Mouse (Mus musculus): ENCODE data around the gene Cpvl.

Cpvl gene

DNA sequence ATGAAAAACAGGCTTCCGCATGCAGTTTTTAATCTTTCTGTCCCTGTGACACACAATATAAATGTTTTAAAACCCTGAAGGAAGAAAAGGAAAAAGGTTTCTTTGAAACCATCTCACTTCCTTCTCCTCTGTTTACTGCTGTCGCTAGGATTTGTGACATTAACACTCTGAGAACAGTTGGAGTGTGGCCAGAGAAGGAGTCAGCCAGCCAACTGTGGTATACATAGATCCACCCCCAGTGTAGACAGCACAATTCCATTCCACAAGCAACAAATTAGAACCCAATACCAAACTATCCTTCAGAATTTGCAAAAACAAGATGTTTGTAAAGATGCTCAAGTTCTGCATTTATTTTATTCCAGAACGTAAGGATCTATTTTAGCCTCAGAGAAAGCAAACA, 6.7 kb downstream of the Cpvl start:
- DNase-seq (ENCODE audit: low read depth), result no peak

DNA sequence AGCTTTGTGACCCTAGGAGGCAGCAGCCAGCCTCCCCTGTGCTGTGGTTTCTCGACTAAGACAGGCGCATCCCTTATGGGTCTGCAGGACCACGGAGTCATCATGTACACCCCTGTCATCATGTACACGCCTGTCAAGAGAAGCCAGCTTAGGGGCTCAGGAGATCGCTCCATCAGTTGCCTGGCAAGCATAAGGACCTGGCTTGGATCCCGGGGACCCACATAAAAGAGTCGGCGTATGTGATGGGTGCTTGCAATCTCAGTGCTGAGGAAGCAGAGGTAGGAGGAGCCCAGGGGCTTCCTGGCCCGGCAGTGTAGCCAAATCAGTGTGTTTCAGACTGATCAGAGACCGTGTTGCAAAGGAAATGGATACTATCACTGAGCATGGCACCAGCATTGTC, 9.4 kb downstream of the Cpvl start:
- no peak for DNase-seq (ENCODE audit: low read depth)

DNA sequence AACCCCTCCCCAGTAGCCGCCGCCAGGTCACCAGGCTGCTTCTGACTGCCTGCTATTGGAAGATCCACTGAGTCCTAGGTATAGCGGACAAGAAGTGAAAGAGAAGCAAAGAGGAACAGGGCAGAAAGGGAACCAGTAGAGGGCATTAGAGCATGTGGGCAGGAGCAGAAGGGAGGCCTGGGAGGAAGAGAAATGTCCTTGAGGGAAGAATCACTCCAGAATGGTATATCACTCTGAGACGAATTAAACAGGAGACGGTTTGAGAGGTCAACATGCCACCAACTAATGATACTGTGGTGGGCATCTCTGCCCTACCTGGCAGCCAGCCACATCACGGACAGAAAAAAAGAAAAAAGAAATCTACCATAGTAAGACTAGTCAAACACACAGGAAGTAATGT, 9.9 kb downstream of the Cpvl start:
- no peak for DNase-seq (ENCODE audit: low read depth)

DNA sequence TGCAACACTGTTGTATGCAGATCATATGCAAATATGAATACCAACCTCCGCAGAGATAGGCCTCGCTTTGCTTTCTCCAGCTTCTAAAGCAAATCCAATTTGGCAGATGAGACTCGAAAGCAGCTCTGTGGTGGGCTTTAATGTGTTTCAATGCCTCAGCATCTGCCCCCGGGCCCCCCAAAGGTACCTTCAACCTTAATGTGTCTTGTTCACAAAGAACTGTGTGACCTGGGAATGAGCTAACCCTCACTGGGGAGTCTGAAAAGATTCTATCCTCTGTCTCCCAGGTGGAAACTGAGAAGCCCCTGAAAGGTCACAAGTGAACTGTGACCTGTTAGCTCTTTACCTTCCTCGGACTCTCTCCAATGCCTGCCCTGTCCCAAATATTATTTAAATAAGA, 11.9 kb downstream of the Cpvl start:
- DNase-seq (ENCODE audit: low read depth), result no peak

DNA sequence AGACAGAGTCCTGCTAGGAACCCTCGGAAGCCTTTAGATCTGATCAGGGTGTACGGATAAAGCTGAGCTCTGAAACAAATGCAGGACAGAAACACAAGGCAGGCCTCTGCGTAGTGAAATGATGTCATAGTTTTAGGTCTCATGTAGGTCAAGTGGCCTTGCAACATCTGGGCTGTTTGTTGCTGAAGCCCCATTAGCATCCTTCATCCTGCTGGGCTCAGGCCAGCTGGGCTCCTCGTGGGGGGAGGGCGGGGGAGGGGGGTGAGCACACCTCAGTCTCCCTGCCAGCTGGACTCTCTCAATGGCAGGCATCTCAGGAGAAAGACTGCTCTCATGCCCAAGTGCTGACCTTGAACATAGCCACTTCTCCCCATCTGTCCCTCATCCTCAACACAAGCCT, 12.6 kb downstream of the Cpvl start:
- DNase-seq (ENCODE audit: low read depth), result no peak

DNA sequence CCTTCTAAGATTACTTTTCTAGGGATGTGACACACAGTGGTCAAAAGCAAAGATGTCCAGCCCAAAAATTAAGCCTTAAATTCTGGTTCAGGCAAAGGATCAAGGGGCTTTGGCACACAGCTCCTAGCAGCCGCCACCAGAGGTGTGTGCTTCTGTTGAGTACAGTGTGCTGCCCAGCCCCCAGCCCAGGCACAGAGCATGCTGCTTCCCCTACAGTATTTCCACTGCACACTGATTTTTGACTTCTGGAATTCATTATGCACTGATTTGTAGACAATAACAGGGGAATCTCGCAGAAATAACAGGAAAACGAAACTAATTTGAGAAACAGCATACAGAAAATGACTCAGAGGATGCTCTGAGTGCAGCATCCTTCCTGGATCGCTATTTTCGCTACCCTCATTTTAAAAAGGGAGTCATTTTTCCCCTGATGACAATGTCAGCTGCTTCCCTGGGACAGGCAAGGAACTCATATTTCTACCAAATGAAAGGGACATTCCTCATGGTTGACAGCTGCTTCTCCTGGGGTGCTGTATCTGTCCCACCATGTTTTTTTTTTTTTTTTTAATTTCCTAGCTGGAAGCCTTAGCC, 14.5 kb downstream of the Cpvl start:
- no peak for DNase-seq (ENCODE audit: low read depth)

DNA sequence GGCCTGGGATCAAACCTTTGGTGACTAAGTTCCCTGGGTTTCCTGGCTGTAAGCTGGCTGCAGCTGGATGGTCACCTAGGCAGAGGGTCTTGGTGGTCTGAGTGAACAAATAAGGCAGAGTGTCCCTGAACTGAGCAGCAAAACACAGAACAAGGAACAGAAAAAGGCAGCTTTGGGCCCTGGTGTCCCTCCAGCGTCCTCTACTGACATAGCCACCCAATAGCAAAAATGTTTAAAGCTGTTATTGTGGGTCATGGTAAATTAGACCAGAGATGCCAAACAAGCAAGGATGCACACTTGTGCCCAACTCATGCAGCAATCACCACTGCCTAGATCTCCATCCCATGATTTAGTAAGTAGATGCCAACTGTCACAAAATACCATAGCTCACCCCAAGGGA, 16.5 kb downstream of the Cpvl start:
- DNase-seq (ENCODE audit: low read depth), result no peak

DNA sequence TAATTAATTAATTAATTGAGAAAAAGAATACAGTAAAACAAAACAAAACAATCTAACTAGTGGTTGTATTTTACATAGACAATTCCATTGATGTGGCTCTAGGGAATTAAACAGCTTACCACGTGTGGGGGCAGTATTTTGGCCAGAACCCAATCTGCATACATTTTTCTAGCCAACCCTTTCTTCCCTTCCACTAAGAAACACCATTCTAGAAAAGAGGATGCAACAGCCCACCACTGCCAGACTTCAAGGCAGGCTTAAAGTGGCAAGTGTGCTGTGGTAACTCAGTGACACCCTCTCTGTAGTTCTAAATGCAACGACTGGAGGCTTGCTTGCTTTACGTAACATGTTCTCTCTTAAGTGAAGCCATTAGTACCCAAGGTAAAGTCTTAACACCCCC, 18.6 kb downstream of the Cpvl start:
- no peak for DNase-seq (ENCODE audit: low read depth)

DNA sequence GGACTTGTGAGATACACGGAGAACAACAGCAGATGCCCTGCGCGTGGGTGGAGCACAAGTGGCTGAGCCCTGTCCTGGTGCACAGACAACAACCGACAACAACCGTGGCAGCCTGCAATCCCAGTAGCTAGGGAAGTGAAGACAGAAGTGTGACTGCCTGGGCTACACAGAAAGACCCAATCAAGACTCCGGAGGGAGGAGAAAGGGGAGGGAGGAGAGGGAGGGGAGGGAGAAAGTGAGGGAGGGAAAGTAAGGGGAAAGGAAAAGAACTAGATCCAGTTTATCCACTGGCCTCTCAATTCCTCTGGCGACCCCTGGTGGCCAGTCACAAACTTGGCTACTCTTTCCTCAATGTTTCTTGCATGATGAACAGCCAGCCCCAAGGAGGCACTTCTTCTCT, 20.1 kb downstream of the Cpvl start:
- DNase-seq (ENCODE audit: low read depth), result peak; percentile 61

DNA sequence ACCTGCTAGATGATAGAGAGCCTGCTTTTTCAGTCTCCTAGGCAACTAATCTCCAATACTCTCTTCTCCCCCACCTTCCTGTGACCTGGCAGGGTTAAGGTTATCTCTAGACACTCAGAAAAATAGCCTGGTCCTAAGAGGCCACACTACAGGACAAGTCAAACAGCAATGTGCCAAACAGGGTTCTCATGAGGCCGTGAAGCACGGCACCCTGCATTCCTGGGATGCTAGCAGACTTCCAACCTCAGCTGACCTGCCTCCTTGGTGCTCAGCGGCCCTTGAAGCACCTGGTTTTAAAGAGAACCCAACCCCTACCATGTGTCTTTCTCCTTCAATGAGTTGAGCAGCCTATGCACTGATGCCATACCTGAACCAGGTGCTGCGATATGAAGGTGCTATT, 22.0 kb downstream of the Cpvl start:
- DNase-seq (ENCODE audit: low read depth), result no peak

DNA sequence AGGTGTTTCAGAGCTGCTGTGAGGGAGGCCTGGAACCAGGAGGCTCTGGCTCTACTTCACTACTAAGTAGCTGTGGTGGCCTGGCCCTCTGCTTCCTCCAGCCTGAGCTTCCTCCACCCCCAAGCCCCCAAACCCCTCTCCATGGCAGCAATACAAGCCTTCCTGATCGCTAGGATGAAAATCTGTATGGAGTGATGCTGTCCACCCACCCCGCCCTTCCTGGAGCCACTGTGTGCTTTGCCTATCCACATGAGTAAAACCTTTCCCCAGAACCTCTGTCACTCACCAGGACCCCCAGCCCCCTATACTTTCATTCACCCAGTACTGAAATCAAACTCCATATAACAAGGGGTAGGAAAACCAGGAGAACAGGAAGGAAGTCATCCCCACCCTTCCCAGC, 22.6 kb downstream of the Cpvl start:
- no peak for DNase-seq (ENCODE audit: low read depth)

DNA sequence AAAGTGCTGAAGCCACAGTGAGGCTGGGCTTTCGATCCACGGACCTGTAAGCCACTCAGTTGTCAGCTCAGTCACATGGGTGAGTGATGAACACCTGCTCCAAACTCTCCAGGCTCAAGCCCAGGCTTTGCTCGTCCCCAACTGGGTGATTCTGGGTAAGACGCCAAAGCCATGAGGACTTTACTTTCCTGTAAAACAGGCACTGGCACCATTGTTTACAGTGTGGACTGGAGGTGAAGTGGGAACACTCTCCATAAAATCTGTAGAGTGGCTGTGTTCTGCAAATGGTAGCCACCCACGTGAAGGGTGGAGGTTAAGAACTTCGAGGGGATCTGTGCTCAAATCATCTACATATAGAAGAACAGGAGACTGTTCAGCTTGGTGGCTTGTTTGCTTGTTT, 23.2 kb downstream of the Cpvl start:
- no peak for DNase-seq (ENCODE audit: low read depth)

DNA sequence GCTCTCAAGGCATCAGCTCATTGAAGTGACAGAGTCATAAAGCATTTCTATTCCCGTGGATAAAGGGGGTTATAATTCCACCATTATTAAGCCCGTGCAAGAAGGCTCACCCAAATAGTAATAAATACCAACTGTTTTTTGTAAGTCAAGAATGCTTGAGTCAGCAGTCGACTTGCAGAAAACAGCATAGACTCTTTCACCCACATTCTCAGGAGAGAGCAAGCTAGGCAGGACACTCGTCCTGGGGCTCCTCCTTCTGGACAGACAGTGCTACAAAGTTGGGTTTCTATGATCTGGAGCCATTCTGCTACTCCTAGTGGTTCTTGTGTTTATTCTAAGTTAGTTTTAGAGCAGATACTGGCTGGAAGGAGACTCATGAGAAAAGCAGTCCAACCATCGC, 24.4 kb downstream of the Cpvl start:
- DNase-seq (ENCODE audit: low read depth), result no peak

DNA sequence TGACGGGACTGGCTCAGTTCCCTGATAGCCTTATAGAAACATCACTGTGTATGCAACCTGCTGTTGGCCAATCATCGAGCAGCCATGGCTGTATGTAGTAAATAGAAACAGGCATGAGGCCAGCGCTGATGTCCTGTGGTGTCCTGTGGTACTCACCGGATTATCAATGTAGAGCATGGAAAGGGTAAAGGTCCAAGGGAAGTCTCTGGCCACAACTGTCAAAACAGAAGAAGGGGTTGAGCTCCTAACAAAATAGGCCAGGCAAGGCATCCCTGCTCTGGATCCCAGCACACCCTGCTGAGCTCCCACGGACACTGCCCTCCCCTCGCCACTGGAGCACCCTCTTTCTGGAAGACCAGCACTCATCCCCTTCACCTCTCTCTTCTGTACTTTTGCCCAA, 25.1 kb downstream of the Cpvl start:
- no peak for DNase-seq (ENCODE audit: low read depth)

DNA sequence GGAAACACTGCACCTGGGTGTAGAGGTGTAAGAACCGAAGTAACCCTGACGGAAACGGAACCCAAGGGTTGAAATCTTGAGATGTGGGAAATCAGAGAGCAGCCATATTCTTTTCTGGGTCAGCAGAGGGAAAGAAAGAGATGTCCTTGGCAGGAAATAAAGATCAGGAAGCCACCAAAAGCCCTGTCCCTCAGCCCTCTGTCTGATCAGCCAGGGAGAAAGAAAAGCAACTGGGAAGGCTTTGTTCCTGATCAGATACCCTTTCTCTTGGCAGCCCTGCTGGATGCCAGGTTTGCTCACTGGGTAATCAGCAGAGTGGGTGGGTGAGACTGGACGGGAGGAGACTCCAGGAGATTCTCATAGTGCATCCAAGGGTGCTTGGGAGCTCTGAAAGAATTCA, 27.1 kb downstream of the Cpvl start:
- DNase-seq (ENCODE audit: low read depth), result no peak

DNA sequence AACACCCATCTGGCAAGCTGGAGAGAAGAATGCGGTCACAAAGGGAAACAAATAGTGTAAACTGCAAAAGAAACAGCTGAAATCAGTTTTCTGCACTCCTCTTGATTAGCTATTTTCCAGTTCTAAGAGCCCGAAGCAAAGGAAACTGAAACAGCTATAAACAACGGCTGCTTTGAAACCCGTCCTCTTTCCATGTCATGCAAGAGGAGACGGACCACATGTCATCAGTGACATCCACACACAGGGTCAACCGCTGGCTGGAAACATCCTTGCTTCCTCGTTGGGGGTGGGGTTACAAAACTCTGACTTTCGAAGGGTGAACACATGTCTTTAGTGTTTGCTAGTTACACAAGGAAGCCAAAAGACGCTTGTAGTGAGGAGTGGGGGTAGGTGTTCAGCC, 27.6 kb downstream of the Cpvl start:
- DNase-seq (ENCODE audit: low read depth), result no peak

DNA sequence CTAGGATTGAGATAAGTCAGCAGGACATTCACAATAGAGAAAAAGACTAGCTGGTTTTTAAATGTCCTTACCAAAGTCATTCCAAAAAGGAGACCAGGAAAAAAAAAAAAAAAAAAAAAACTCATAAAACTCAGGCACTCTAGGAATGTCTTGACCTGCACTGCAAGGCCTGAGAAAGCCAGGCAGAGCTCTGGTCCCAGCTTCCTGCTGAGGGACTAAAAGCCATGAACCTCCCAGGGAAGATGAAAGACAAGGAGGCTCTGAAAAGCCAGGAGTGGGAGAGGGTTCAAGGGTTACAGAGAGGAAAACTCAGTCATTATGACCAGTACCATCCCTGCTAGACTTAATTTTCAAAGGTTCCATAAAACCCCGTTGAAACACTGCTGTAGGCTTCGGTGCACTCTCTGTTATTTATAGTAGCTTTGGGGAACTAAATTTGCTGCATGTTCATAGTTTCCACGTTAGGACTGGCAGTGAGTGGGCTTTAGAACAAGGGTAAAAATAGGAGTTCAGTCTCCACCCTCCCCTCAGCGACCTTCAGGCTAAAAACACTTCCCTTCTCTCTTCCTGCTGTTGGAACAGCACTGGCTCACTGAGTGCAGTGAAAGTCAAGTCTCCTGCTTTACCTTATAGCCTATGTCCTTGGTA, 30.0 kb downstream of the Cpvl start:
- no peak for DNase-seq (ENCODE audit: low read depth)

DNA sequence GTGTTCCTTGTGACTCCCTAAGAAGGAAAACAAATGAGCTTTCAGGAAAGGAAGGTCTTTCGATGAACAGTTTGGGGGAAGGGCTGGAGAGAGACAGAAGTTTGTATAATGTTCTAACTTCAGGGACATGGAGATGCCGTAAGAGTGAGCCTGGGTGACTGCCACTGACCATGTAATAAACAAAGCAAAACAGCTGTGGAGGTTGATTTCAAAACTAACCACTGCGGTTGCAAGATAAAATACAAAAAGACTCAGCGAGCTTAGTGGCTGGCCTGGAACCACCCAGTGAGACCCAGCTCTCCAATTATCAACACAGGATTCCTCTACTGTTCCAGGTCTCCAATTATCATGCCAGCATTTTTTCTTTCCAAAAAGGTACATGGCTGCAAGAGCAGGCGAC, 33.6 kb downstream of the Cpvl start:
- no peak for DNase-seq (ENCODE audit: low read depth)

DNA sequence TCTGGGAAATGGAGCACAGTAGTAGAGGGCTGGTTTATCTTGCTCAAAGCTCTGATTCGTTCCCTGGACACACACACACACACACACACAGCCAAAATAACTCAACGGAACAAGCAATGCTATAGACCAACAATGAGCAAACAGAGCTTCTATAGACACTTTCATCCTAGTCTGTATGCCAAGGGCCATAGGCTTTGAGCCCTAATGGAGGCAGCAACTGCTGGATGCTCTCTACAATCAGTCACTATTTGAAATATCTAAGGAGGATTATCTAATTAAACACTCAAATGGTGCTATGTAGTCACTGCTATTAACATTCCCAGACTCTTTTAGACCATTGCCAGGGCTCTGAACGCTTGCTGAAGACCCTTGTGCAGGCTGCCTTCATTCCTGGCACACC, 34.1 kb downstream of the Cpvl start:
- DNase-seq (ENCODE audit: low read depth), result no peak

DNA sequence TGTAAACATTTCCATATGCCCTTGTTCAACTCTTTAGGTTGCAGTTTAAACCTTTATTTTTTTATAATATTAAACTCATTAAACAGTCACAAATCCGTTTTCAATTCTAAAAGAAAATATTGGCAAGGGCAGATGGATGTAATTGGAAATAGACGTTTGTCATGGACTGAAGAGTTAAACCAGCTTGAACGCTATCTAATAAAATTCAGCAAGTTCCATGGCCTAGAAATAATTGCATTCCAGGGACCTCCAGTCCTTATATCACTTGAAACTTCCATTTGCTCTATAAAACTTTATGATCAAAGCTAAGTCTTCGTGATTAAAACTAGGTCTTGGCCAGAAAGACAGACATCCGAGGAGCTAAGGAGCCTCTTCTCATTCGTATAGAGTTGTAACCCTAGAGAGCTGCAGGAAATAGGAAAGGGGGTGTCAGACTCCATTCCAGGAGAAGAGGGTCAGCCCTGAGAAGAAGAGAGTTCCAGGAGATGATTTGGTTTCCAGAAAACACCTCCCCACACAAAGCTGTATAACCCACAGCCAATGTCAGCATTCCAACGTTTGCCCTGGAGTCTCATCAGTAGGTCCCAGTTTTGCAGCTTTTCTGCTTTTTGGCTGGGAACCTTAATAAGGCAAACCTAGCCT, 36.2 kb downstream of the Cpvl start:
- no peak for DNase-seq (ENCODE audit: low read depth)

DNA sequence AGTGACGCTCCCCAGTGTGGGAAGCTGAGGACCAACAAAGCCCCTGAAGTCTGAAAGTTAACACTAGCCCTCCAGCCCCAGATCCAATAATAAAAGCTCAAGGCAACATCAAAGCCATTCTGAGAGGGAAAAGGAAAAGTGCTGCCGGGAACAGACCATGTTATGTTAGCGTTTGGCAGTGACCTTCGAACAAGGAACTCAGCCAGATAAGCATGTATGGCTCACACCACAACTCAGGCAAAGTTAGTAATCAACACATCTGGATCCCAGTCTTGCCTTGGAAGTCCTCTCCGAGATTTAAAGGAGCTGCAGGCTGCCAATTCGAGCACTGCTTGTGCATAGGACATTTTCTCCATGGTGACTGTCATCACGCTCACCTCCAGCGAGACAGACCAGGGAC, 38.7 kb downstream of the Cpvl start:
- DNase-seq (ENCODE audit: low read depth), result no peak

DNA sequence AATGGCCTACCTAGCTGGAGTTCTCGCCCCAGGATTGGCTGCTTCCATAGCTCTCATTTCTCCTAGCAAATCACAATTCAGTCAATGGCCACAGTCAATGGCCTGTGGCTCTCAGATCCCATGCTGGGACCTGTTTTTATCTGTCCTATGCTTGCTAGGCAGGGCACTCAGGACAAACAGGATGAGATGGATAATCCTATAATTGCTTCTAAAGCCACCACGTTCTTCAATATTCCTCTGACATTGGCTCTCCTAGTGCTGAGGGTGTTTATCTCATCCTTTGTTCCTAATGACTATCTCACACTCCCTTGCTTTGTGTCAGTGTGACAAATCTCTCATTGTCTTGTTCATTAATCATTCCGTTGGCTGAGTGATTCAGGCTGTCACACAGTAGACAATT, 39.5 kb downstream of the Cpvl start:
- no peak for DNase-seq (ENCODE audit: low read depth)

DNA sequence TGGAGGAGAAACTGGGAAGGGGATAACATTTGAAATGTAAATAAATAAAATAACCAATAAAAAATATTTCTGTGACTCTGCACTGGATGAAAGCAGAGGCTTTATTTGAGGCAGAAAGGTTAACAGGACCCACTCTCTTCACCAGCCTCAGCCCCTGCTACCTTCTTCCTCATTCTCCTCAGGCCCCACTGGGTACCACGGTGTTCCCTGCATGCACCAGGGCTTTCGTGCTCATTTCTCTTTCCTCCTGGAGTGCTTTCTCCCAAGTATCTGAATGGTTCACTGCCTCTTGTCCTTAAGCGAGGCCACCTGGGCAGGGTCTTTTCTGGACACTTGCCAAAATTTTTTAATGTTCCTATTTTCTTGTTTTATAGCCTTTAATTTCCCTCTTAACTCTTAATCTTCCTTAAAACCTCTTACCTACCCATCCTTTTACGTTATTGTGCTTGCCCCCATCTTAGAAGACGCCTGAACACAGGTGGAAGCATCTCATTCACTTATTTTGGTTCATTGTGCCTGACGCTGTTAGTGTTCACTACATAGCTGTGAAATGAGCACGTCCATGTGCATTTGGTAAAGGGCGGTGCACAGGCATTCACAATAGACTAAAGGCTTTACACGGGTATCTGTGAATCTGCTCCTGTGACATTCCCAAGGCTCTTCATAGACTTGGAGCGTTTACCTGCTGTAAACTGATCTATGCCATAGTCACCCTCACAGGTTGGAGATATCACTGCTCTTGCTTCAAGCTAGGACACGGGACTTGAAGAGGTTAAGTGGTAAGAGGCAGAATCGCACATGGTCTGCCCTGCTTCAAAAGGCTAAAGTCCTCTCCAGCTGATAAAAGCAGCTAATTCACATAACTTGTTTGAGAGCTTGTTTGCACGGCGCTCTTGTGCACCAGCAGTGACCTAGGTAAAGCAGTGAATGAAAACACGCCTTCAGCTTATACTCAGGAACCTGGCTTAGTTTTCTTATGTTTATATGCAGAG, 41.0 kb downstream of the Cpvl start:
- DNase-seq (ENCODE audit: low read depth), result no peak

Data from naive thymus-derived CD4-positive, alpha-beta T cell, adult 2 months (primary cell).